ENCODE assay signal across 8 mouse cellular contexts in the genomic region with DNA sequence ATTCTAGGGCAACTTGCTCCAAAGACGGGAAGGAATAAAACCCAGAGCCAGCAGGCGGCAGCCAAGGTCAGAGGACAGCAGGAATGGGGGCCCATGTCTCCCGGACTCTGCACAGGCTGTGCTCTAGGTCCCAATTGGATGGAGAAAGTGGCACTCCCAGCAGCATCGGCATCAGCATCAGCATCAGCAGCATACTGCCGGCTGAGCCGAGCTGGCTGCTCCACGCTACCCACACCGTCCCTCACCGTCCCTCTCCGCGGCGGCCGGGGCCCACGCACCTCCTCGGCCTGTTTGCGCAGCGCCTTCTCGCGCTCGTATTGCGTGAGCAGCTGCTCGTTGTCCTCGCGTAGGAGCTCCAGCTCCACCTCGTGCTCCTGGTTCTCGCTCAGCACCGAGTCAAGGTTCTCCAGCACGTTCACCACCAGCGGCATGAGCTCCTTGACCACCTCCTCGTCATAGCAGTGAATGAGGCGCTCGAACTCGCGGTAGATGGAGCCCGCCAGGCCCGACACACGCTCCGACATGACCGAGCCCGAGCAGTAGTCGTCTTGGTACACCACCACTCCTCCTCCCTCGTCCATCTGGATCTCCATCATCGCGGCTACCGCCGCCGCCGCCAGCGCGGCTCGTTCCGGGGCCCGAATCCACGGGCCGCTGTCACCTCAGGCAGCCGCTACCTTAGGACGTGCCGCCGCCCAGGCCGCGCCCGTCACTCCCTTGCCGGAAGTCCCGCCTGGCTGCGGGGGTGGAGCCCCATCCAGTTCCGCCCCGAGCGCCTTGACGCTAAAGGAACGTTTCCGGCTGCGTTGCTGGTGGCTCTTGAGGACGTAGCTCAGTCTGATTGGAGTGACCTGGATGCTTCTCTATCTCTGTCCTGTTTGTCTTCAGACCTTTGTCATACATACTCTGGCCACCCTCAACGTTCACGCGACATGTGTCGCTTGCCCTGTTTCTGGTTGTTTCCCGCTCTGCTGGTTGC. TPM values are rescaled to one million over a fixed set of nuclear protein-coding genes. Genes with fewer than 3 reads are reported as not detected.
DNase-seq lines count a peak whose midpoint lies in the region; ATAC-seq and TF ChIP-seq lines count a peak whose summit lies in the region.

A gene (minus strand): TSS at position 719 of the 979 bp plus-strand sequence.

- H3K4me2 ChIP-seq in forebrain, postnatal 0 days (ENCODE audit: low read depth) = peak within 1 kb of the TSS; percentile 68
- H3K4me2 ChIP-seq in lung, embryonic 15.5 days = peak within 1 kb of the TSS; percentile 69

- H3K4me3 ChIP-seq in G1E (ENCODE audit: low read depth, low read length) = peak within 1 kb of the TSS; percentile 90
- H3K4me3 ChIP-seq in forebrain, postnatal 0 days (ENCODE audit: low read depth, low read length) = peak within 1 kb of the TSS; percentile 90
- H3K4me3 ChIP-seq in lung, embryonic 15.5 days = peak within 1 kb of the TSS; percentile 97

- H3K27ac ChIP-seq in forebrain, postnatal 0 days (ENCODE audit: low read depth, low read length) = peak within 1 kb of the TSS; percentile 92
- H3K27ac ChIP-seq in lung, embryonic 15.5 days = peak within 1 kb of the TSS; percentile 72

- peak; percentile 86 for DNase-seq in G1E (ENCODE audit: low spot score)
- DNase-seq in cerebellum, adult 18-20 months = peak; percentile 97
- DNase-seq in forebrain, postnatal 0 days = peak; percentile 95
- DNase-seq in heart, postnatal 4 days = peak; percentile 97
- DNase-seq in layer of hippocampus, adult 8-10 months (ENCODE audit: low spot score in 2 of 2) = peak; percentile 91 to 95
- peak; percentile 89 for DNase-seq in ovary, adult 18-20 months (ENCODE audit: low spot score)
- peak; percentile 93 for DNase-seq in thymus, postnatal 0 days (ENCODE audit: low spot score)

- H3K4me1 ChIP-seq in G1E (ENCODE audit: insufficient read depth, low read depth, low read length) = peaks cover 43% of the 10 kb centered on the region
- H3K4me1 ChIP-seq in forebrain, postnatal 0 days (ENCODE audit: insufficient read depth) = peaks cover 16% of the 10 kb centered on the region
- H3K4me1 ChIP-seq in lung, embryonic 15.5 days = peaks cover 19% of the 10 kb centered on the region

- TF ChIP-seq CTCF in G1E (IDR thresholded peaks at IDR 0.05; ENCODE audit: low read depth, low read length) = no peak
- TF ChIP-seq CTCF in forebrain, postnatal 0 days (IDR thresholded peaks at IDR 0.05; ENCODE audit: low read depth) = peak; percentile 24

- H3K27me3 ChIP-seq in G1E (ENCODE audit: insufficient read depth, low read length) = no peaks in the 10 kb centered on the region
- H3K27me3 ChIP-seq in forebrain, postnatal 0 days (ENCODE audit: insufficient read depth, low read length) = no peaks in the 10 kb centered on the region
- H3K27me3 ChIP-seq in lung, embryonic 15.5 days = no peaks in the 10 kb centered on the region

- peaks cover 57% of the 10 kb centered on the region for H3K36me3 ChIP-seq in G1E (replicated peaks)
- peaks cover 3% of the 10 kb centered on the region for H3K36me3 ChIP-seq in forebrain, postnatal 0 days (ENCODE audit: insufficient read depth)
- peaks cover 2% of the 10 kb centered on the region; the same call in 1 of the 2 replicates for H3K36me3 ChIP-seq in lung, embryonic 15.5 days

- H3K9me3 ChIP-seq in G1E (replicated peaks) = no peaks in the 10 kb centered on the region
- H3K9me3 ChIP-seq in forebrain, postnatal 0 days (ENCODE audit: low read length) = no peaks in the 10 kb centered on the region
- no peaks in the 10 kb centered on the region for H3K9me3 ChIP-seq in lung, embryonic 15.5 days

- H3K9ac ChIP-seq in forebrain, postnatal 0 days = peak within 1 kb of the TSS; percentile 92
- peak within 1 kb of the TSS; percentile 89 for H3K9ac ChIP-seq in lung, embryonic 15.5 days

- peak; percentile 94 for ATAC-seq in G1E (ENCODE audit: extremely low read depth, insufficient number of reproducible peaks, low FRiP score, poor library complexity, severe bottlenecking)
- peak; percentile 99 for ATAC-seq in forebrain, postnatal 0 days
- peak; percentile 98 for ATAC-seq in lung, embryonic 15.5 days (ENCODE audit: borderline replicate concordance, extremely low read depth, low FRiP score, low TSS enrichment)

- WGBS in forebrain, postnatal 0 days = 2% methylated on average over 77 of the region's 78 CpGs
- under 1% methylated on average over 78 of the region's 78 CpGs for WGBS in lung, embryonic 15.5 days

RNA-seq across cellular contexts. Expression of the gene that starts here (rescaled TPM):
- total RNA-seq in G1E (2014; fragmentation: Nextera tagmentation) (61.3 and 122 TPM in 2 replicates), G1E (2017) (35.4 and 39.7 TPM in 2 replicates)
- 24.7 and 32.4 TPM in 2 replicates for polyA plus RNA-seq in G1E (2012)
- 128 and 151 TPM in 2 replicates for total RNA-seq in forebrain, postnatal 0 days (2014; rRNA removed)
- polyA plus RNA-seq in forebrain, postnatal 0 days (2015; fragmentation: Nextera tagmentation; extraction: Ambion mirVana) = 50.3 and 65.1 TPM in 2 replicates
- total RNA-seq in heart, postnatal 4 days (2021) = 10 to 100 TPM; 66.5 to 68.5 TPM
- 100 to 1,000 TPM; 384 to 435 (median 406) TPM for total RNA-seq in layer of hippocampus, adult 8-10 months (2022)
- polyA plus RNA-seq in lung, embryonic 15.5 days (2015; fragmentation: Nextera tagmentation; extraction: Ambion mirVana) = 24.0 and 27.6 TPM in 2 replicates
- 15.3 and 18.3 TPM in 2 replicates for polyA plus RNA-seq in thymus, postnatal 0 days (2015; fragmentation: Nextera tagmentation; extraction: Ambion mirVana)

Comparison
In these comparisons a context has a peak if more than half of its experiments do, and no peak if none do; other contexts are left out.
1. Peak in every context shown above with its lines: DNase-seq, ATAC-seq, H3K4me3 ChIP-seq and H3K27ac ChIP-seq.